Mouse (Mus musculus) ES-Bruce4 (cell line): ENCODE results near the gene Scd4.

Source experiments
- CTCF ChIP-seq: IDR thresholded peaks from one replicate; pipeline ENCODE4 v1.8.1; 2011; ENCODE audit warnings: low read depth, low read length
- POLR2A ChIP-seq: IDR thresholded peaks from one replicate; pipeline ENCODE4 v1.8.1; 2011; ENCODE audit warnings: low read length; ENCODE audit not compliant: insufficient read depth

DNA sequence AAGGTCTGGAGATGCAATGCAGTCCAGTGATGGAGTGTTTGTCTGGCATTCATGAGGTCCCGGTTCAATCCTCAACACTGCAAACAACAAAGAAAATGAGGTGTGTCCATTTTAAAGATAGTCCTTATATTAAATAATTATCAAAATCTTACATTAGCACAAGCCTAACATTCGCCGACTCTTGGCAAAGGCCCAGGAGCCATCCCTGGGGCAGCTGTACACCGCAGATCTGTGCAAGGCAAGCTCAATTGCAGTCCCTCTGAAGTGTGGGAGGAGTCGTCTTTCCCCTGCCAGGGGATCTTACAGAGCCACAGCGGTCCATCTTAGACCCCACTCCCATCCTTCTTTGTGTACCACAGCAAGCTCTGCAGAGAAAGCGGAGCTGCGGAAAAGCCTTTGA lies 25.8 kb downstream of the Scd4 start:
- TF ChIP-seq CTCF (no peak), POLR2A (no peak)
